Mouse (Mus musculus): ENCODE data around the gene Actl10. TPM values are rescaled to one million over a fixed set of nuclear protein-coding genes. Genes with fewer than 3 reads are reported as not detected.

The Actl10 gene
- not detected in 2 replicates for polyA plus RNA-seq (2015; fragmentation: Nextera tagmentation; extraction: Ambion mirVana)

DNA sequence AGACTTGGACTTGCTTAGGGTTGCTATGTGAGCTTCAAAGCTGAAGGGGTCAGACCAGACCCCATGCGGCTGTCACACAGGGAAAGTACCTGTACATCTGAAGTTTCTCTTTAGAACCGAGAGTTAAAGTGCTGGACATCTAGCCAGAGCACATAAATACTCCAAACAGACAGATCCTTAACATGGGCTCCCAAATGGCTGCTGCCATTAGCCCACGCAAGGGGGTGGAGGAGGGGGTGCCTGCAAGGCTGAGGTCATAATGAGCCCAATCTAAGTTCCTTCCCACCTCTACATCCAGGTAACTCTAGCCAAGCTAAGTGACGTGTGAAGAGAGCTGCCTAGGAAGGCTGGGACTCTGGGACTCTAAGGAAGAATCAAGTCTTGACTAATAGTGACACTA lies at the start of gene Actl10:
TSS of gene Actl10 (plus strand) at position 301 of the 400 bp plus-strand sequence.
- no peak within 1 kb of the TSS for H3K27ac ChIP-seq

DNA sequence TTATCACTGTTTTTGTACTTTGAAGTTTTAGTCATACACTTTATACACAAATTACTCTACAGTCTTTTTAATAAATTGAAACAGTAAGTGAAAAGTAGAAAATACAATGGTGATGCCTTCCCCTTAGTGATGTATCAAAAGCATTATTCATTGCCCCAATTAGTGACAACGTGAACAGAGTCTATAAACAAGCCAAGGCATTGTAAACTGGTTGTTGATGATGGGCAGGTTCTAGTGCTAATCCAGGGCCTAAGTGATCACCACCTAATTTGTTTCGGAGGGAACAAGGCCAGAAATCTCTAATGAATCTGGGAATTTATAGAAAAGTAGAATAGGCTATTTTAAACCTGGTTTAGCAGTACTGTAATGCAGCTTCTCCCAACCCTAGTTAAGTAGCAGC lies 44.5 kb upstream of the Actl10 start:
- Histone ChIP-seq H3K4me3 (replicated peaks) (no peak overlapping the region), H3K36me3 (peaks cover 36% of the 10 kb centered on the region), H3K9me3 (replicated peaks) (no peaks in the 10 kb centered on the region), H3K9ac (no peak overlapping the region), H3K4me2 (no peak overlapping the region), H3K27ac (no peak overlapping the region), H3K4me1 (replicated peaks) (peaks cover 12% of the 10 kb centered on the region), H3K27me3 (no peaks in the 10 kb centered on the region)
- 78% methylated on average over 2 of the region's 2 CpGs for WGBS (ENCODE audit: insufficient replicate concordance)
- ATAC-seq (ENCODE audit: low read depth) (no peak), DNase-seq (no peak)

More for the DNA sequence above, at the start of gene Actl10:
- WGBS (ENCODE audit: insufficient replicate concordance), result 71% methylated on average over 4 of the region's 4 CpGs
- peaks cover 32% of the 10 kb centered on the region for H3K4me1 ChIP-seq (replicated peaks)
- DNase-seq (no peak), ATAC-seq (ENCODE audit: low read depth) (no peak)
- H3K4me3 ChIP-seq (replicated peaks), result peak within 1 kb of the TSS; percentile 32
- peak within 1 kb of the TSS; percentile 23; the same call in 1 of the 2 replicates for H3K9ac ChIP-seq
- H3K27me3 ChIP-seq, result peaks cover 41% of the 10 kb centered on the region
- H3K36me3 ChIP-seq, result no peaks in the 10 kb centered on the region
- H3K4me2 ChIP-seq, result peak within 1 kb of the TSS; percentile 61
- no peaks in the 10 kb centered on the region for H3K9me3 ChIP-seq (replicated peaks)

DNA sequence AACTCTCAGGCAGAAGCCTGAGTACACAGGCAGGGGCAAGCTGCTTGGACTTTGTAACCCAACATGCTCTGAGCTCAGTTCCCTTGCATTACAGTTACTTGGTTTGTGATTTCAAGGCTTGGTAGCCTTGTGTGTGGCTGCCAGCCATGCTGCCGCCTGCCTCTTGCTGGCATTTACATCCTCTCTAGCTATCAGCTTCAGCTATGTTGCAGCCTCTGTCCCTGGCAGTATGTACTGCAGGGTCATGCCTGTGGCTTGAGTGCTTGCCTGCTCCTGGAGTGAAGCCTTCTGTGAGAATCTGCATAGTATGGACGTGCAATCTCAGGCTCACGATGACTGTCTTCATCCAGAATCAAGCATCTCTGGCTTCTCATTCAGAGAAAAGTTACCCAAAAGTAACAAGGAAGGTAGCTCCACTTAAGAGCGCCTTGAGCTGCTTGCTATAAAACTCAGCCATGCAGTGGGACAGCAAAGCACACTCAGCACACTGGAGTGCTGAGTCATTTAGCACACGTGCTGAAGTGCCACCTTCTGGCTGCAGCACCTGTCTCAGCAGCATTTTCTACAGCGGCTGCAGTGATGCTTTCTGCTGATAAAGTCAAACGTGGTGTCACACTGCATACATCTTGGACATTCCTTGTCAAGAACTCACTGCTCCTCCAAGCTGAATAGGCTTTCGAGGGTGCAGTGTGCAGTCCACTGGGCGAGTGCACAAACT lies 43.9 kb upstream of the Actl10 start:
- WGBS (ENCODE audit: insufficient replicate concordance), result 56% methylated on average over 9 of the region's 9 CpGs
- 0 out of 2 replicates have a peak overlapping the region, but pooled peaks have one; percentile 0 for H3K27ac ChIP-seq
- peaks cover 12% of the 10 kb centered on the region for H3K4me1 ChIP-seq (replicated peaks)
- peak overlapping the region; percentile 19; the same call in 1 of the 2 replicates for H3K9ac ChIP-seq
- no peak overlapping the region for H3K4me2 ChIP-seq
- ATAC-seq (ENCODE audit: low read depth) (peak; percentile 74), DNase-seq (peak; percentile 9)
- no peak overlapping the region for H3K4me3 ChIP-seq (replicated peaks)
- peaks cover 35% of the 10 kb centered on the region for H3K36me3 ChIP-seq
- no peaks in the 10 kb centered on the region for H3K9me3 ChIP-seq (replicated peaks)
- no peaks in the 10 kb centered on the region for H3K27me3 ChIP-seq

DNA sequence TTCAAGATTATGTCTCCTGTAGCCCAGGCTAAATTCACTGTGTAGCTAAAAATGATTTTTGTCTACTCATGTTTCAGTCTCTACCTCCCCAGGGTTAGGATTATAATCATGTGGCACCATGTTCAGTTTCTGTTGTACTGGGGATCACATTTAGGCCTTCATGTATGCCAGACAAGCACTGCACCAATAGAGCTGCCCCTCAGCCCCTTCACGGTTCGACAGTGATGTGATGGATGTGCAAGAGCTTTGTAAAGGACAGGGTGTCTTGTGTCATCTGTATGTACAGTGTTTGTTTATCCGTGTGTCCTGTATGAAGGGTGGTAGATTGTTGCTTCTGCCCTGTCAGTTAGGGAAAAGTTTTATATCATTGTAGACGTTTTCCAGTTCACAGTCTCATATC lies 43.1 kb upstream of the Actl10 start:
- Histone ChIP-seq H3K4me2 (no peak overlapping the region), H3K4me1 (replicated peaks) (peaks cover 12% of the 10 kb centered on the region), H3K9me3 (replicated peaks) (no peaks in the 10 kb centered on the region), H3K4me3 (replicated peaks) (no peak overlapping the region), H3K27ac (0 out of 2 replicates have a peak overlapping the region, but pooled peaks have one; percentile 0), H3K36me3 (peaks cover 33% of the 10 kb centered on the region), H3K27me3 (no peaks in the 10 kb centered on the region), H3K9ac (no peak overlapping the region)
- 84% methylated on average over 4 of the region's 4 CpGs for WGBS (ENCODE audit: insufficient replicate concordance)
- ATAC-seq (ENCODE audit: low read depth), result no peak
- no peak for DNase-seq

DNA sequence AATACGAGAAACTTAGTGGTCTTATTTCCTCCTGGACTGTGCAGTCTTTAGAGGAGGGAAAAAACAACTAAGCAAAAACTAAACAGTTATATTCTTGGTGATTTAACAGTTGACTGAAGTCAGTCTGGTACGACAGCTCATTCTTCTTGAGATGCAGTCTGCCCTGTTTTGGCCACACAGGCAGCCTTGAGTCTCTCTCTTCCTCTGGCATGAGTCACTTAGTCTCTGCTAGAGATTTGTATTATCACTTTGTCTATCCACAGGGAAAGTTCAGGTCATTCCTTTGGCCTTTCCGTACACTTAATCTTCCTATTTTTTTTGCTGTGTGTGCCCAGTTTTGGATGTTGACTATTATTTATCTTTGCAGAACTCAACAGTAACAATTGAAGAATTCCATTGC lies 41.4 kb upstream of the Actl10 start:
- H3K9ac ChIP-seq, result no peak overlapping the region
- WGBS (ENCODE audit: insufficient replicate concordance), result 86% methylated on average over 3 of the region's 3 CpGs
- H3K36me3 ChIP-seq, result peaks cover 25% of the 10 kb centered on the region
- no peak overlapping the region for H3K4me2 ChIP-seq
- no peak for ATAC-seq (ENCODE audit: low read depth)
- H3K27me3 ChIP-seq, result no peaks in the 10 kb centered on the region
- DNase-seq, result no peak
- H3K4me3 ChIP-seq (replicated peaks), result no peak overlapping the region
- H3K4me1 ChIP-seq (replicated peaks), result peaks cover 12% of the 10 kb centered on the region
- no peak overlapping the region for H3K27ac ChIP-seq
- no peaks in the 10 kb centered on the region for H3K9me3 ChIP-seq (replicated peaks)

DNA sequence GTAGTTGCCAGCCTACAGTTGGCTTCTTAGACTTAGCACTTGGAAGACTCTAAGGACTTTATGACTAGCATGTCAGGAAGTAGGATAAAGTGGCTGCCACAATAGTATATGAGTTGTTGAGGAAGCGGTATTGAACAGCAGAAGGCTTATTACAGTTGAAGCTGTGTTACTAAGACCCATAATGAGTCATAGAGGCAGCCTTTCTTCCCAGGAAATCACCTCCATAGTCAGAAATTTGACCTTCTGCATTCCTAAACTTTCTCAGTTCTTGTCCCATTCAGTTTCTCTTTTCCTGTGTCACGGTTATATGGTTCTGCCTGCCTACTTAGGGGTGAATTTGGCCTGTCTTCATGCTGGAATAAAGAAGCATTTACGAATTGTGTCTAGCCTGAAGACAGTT lies 34.6 kb upstream of the Actl10 start:
- Histone ChIP-seq H3K4me3 (replicated peaks) (no peak overlapping the region), H3K9ac (no peak overlapping the region), H3K9me3 (replicated peaks) (no peaks in the 10 kb centered on the region), H3K4me2 (no peak overlapping the region), H3K27me3 (no peaks in the 10 kb centered on the region), H3K36me3 (peaks cover 11% of the 10 kb centered on the region), H3K4me1 (replicated peaks) (no peaks in the 10 kb centered on the region), H3K27ac (no peak overlapping the region)
- 75% methylated on average over 3 of the region's 3 CpGs for WGBS (ENCODE audit: insufficient replicate concordance)
- DNase-seq, result no peak
- no peak for ATAC-seq (ENCODE audit: low read depth)

DNA sequence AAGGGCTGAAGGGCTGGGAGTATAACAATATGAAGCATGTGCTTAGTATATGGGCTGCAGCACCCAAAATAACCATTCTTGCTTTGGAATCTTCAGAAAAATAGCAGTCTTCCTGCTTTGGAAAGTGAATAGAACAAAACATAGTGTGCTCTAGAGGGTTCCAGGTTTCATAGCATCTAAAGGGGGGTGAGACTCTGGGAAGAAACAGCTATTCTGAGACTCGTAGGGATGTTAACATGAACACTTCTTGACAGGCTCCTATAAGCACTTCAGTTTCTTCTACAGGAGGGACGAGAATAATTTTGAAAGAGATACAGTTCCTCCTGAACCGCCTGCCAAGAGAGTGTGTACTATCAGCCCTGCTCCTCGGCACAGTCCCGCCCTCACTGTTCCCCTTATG lies 34.2 kb upstream of the Actl10 start:
- no peaks in the 10 kb centered on the region for H3K9me3 ChIP-seq (replicated peaks)
- H3K9ac ChIP-seq, result no peak overlapping the region
- no peak overlapping the region for H3K4me2 ChIP-seq
- no peaks in the 10 kb centered on the region for H3K4me1 ChIP-seq (replicated peaks)
- DNase-seq (no peak), ATAC-seq (ENCODE audit: low read depth) (no peak)
- H3K4me3 ChIP-seq (replicated peaks), result no peak overlapping the region
- 77% methylated on average over 5 of the region's 5 CpGs for WGBS (ENCODE audit: insufficient replicate concordance)
- no peak overlapping the region for H3K27ac ChIP-seq
- peaks cover 11% of the 10 kb centered on the region for H3K36me3 ChIP-seq
- no peaks in the 10 kb centered on the region for H3K27me3 ChIP-seq

DNA sequence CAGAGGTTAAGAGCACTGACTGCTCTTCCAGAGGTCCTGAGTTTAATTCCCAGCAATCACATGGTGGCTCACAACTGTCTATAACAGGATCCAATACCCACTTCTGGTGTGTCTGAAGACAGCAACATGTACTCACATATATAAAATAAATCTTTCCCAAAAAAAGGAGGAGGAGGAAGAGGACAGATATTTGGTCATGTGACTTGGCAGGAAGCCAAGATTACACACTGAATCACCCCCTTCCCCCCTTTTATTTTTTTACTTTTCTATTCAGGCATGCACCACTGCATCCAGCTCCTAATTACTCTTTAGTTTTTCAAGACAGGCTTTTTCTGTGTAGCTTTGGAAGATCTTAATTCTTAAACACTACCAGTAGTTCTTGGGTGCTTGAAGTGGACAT lies 30.1 kb upstream of the Actl10 start:
- DNase-seq (no peak), ATAC-seq (ENCODE audit: low read depth) (no peak)
- Histone ChIP-seq H3K27ac (no peak overlapping the region), H3K4me2 (no peak overlapping the region), H3K4me3 (replicated peaks) (no peak overlapping the region), H3K27me3 (no peaks in the 10 kb centered on the region), H3K9ac (no peak overlapping the region), H3K9me3 (replicated peaks) (no peaks in the 10 kb centered on the region), H3K4me1 (replicated peaks) (no peaks in the 10 kb centered on the region), H3K36me3 (peaks cover 38% of the 10 kb centered on the region)

DNA sequence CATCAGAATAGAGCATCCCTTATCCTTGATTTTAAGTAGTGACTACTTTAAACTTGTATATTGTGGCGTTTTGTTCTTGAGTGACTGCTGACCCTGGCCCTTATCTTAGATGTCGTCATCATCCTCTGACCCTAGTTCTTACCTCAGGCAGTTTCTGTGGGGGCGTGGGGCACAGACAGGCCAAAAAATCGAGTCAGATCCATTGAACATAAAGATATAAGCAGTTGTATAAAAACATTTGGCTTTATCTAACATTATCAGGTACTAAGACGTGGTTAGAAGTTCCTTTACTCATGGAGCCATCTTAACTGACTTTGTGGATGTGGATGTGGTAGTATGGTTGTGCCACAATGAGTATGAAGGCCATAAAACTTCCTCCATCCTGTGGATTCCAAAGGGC lies 29.2 kb upstream of the Actl10 start:
- Histone ChIP-seq H3K36me3 (peaks cover 43% of the 10 kb centered on the region), H3K27me3 (no peaks in the 10 kb centered on the region), H3K9ac (no peak overlapping the region), H3K4me1 (replicated peaks) (no peaks in the 10 kb centered on the region), H3K9me3 (replicated peaks) (no peaks in the 10 kb centered on the region), H3K4me2 (no peak overlapping the region), H3K4me3 (replicated peaks) (no peak overlapping the region), H3K27ac (no peak overlapping the region)
- 50% methylated on average over 5 of the region's 5 CpGs for WGBS (ENCODE audit: insufficient replicate concordance)
- ATAC-seq (ENCODE audit: low read depth), result no peak
- no peak for DNase-seq

DNA sequence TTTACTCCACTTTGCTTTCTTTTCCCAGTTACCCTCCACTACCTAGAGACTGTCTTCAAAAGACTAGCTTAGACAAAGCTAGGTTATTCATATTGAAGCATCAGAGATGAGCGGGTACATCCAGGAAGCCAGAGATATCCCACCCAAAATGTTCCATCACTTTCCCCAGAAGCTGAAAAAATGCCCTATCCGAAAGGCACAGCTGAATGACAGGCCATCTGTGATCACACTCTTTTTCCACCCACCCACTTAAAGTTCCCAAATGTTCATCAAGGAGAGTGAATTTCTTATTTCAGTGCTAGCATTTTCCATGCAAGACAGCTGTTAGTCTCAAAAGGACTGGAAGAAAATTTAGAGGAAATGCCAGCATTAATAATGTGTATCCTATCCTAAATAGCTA lies 26.3 kb upstream of the Actl10 start:
- Histone ChIP-seq H3K4me1 (replicated peaks) (0 out of 2 replicates have a peak, but pooled peaks cover under 1% of the 10 kb centered on the region), H3K9ac (no peak overlapping the region), H3K4me2 (no peak overlapping the region), H3K27me3 (no peaks in the 10 kb centered on the region), H3K27ac (no peak overlapping the region), H3K4me3 (replicated peaks) (no peak overlapping the region), H3K9me3 (replicated peaks) (no peaks in the 10 kb centered on the region), H3K36me3 (peaks cover 47% of the 10 kb centered on the region)
- WGBS (ENCODE audit: insufficient replicate concordance), result 87% methylated on average over 2 of the region's 2 CpGs
- DNase-seq (no peak), ATAC-seq (ENCODE audit: low read depth) (no peak)

DNA sequence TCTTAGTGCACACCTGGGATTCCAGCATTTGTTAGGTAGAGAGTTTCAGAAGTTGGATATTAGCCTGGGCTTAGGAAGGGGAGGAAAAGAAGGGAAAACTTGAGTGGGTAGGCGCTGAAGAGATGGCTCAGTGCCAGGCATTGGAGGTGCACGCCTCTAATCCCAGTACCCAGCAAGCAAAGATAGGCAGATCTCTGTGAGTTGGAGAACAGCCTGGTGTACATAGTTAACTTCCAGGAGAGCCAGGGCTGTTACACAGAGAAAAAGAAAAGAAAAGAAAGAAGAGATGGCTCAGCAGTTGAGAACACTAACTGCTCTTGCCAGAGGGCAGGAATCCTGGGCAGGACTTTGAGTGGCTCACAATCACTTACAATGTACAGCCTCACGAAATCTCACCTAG lies 25.0 kb upstream of the Actl10 start:
- ATAC-seq (ENCODE audit: low read depth) (no peak), DNase-seq (no peak)
- H3K27ac ChIP-seq, result no peak overlapping the region
- no peak overlapping the region for H3K4me3 ChIP-seq (replicated peaks)
- no peaks in the 10 kb centered on the region for H3K9me3 ChIP-seq (replicated peaks)
- 76% methylated on average over 3 of the region's 3 CpGs for WGBS (ENCODE audit: insufficient replicate concordance)
- peaks cover 55% of the 10 kb centered on the region for H3K36me3 ChIP-seq
- H3K4me1 ChIP-seq (replicated peaks), result 0 out of 2 replicates have a peak, but pooled peaks cover 7% of the 10 kb centered on the region
- H3K27me3 ChIP-seq, result no peaks in the 10 kb centered on the region
- H3K9ac ChIP-seq, result no peak overlapping the region
- H3K4me2 ChIP-seq, result no peak overlapping the region

DNA sequence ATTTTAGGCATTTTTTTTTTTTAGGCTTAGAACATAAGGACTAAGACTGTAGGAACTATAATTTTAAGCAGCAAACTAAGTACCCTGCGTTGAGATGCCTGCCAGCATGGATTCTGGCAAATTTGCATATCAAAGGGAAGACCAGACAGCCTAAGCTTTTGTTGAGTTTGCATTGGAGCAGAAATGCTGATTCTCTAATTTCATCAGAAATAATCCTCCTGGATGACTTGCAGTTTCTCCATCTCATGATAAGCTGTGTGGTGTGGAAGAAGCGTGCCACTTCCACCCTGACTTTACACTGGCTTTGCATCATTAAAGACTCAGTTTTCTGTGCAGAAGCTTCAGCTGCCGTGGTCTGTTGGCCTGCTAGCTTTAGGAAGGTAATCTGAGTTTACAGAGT lies 18.7 kb upstream of the Actl10 start:
- no peaks in the 10 kb centered on the region for H3K9me3 ChIP-seq (replicated peaks)
- no peaks in the 10 kb centered on the region for H3K27me3 ChIP-seq
- no peak overlapping the region for H3K4me3 ChIP-seq (replicated peaks)
- H3K27ac ChIP-seq, result no peak overlapping the region
- H3K4me1 ChIP-seq (replicated peaks), result peaks cover 13% of the 10 kb centered on the region
- H3K9ac ChIP-seq, result no peak overlapping the region
- ATAC-seq (ENCODE audit: low read depth) (no peak), DNase-seq (no peak)
- 54% methylated on average over 3 of the region's 3 CpGs for WGBS (ENCODE audit: insufficient replicate concordance)
- H3K4me2 ChIP-seq, result no peak overlapping the region
- H3K36me3 ChIP-seq, result peaks cover 53% of the 10 kb centered on the region

All from liver, embryonic 13.5 days (tissue).